ENCODE assay signal across 8 mouse cellular contexts in genomic region chr6:115692963-115693730, GRCm38 (mm10). TPM values are rescaled to one million over a fixed set of nuclear protein-coding genes. Genes with fewer than 3 reads are reported as not detected.
DNase-seq lines count a peak whose midpoint lies in the region; ATAC-seq and TF ChIP-seq lines count a peak whose summit lies in the region.

No protein-coding gene starts in this region.

- H3K9ac ChIP-seq in heart, embryonic 16.5 days (ENCODE audit: low read length) = no peak overlapping the region
- H3K9ac ChIP-seq in MEL (ENCODE audit: control insufficient read depth, low read depth, low read length, poor library complexity, severe bottlenecking) = no peak overlapping the region
- no peak overlapping the region for H3K9ac ChIP-seq in liver, embryonic 14.5 days (replicated peaks)
- H3K9ac ChIP-seq in kidney, embryonic 14.5 days (ENCODE audit: low read depth, low read length) = no peak overlapping the region

- H3K79me2 ChIP-seq in MEL (ENCODE audit: control insufficient read depth, insufficient read depth, low read length, poor library complexity) = no peaks in the 10 kb centered on the region

- H3K27me3 ChIP-seq in heart, embryonic 16.5 days (ENCODE audit: control insufficient read depth, insufficient read depth, low read length) = no peaks in the 10 kb centered on the region
- H3K27me3 ChIP-seq in MEL (ENCODE audit: control insufficient read depth in 1 of 2, insufficient read depth in 2 of 2, low read length in 2 of 2) = peaks cover 0 to 2% of the 10 kb centered on the region in 2 experiments; a peak in 1 of 4 replicates
- H3K27me3 ChIP-seq in liver, embryonic 14.5 days (ENCODE audit: control insufficient read depth, insufficient read depth, low read length) = no peaks in the 10 kb centered on the region
- H3K27me3 ChIP-seq in kidney, embryonic 14.5 days (ENCODE audit: control insufficient read depth, insufficient read depth, low read length) = no peaks in the 10 kb centered on the region

- DNase-seq in heart, adult 8-10 months (ENCODE audit: low spot score) = no peak
- DNase-seq in 3T3-L1 (ENCODE audit: low read depth, low spot score) = peak; percentile 42
- DNase-seq in MEL (ENCODE audit: low read depth, low spot score) = peak; percentile 58
- no peak for DNase-seq in liver, embryonic 14.5 days (ENCODE audit: low read depth in 3 of 3, low spot score in 3 of 3)
- no peak for DNase-seq in gastrocnemius, postnatal 10 days

- TF ChIP-seq CTCF in MEL (IDR thresholded peaks at IDR 0.05 in 2 of 3, conservative IDR thresholded peaks at IDR 0.05 in 1 of 3; ENCODE audit: control insufficient read depth in 1 of 3, insufficient read depth in 1 of 3, low read depth in 2 of 3, low read length in 3 of 3, poor library complexity in 1 of 3, severe bottlenecking in 1 of 3) = peak; percentile 40 to 53 (median 42)
- TF ChIP-seq CTCF in liver, embryonic 14.5 days (IDR thresholded peaks at IDR 0.05; ENCODE audit: low read depth) = peak; percentile 71

- no peak for TF ChIP-seq EP300 in MEL (IDR thresholded peaks at IDR 0.05; ENCODE audit: low read depth in 1 of 2, low read length in 2 of 2)
- TF ChIP-seq EP300 in liver, embryonic 14.5 days (IDR thresholded peaks at IDR 0.05; ENCODE audit: low read depth) = no peak

- TF ChIP-seq POLR2A in MEL (IDR thresholded peaks at IDR 0.05; ENCODE audit: control insufficient read depth in 1 of 2, insufficient read depth in 1 of 2, low read depth in 1 of 2, low read length in 2 of 2, poor library complexity in 1 of 2) = no peak

- no peak for ATAC-seq in heart, embryonic 16.5 days (replicated peaks; ENCODE audit: extremely low read depth, insufficient read depth, low FRiP score)
- ATAC-seq in liver, embryonic 14.5 days (ENCODE audit: insufficient read depth) = no peak
- no peak for ATAC-seq in erythroid progenitor cell, adult 5-6 weeks (replicated peaks; ENCODE audit: low FRiP score, poor library complexity, severe bottlenecking)
- ATAC-seq in kidney, embryonic 14.5 days (ENCODE audit: low FRiP score, low TSS enrichment) = no peak

- peak overlapping the region; percentile 99 for H3K27ac ChIP-seq in heart, embryonic 16.5 days (ENCODE audit: low read length)
- no peak overlapping the region for H3K27ac ChIP-seq in MEL (ENCODE audit: control insufficient read depth, low read depth, low read length)
- H3K27ac ChIP-seq in liver, embryonic 14.5 days = no peak overlapping the region
- H3K27ac ChIP-seq in kidney, embryonic 14.5 days (ENCODE audit: low read depth, low read length) = no peak overlapping the region

- no peak overlapping the region for H3K4me2 ChIP-seq in heart, embryonic 16.5 days (ENCODE audit: low read depth, low read length)
- H3K4me2 ChIP-seq in liver, embryonic 14.5 days (ENCODE audit: low read depth) = no peak overlapping the region
- no peak overlapping the region for H3K4me2 ChIP-seq in kidney, embryonic 14.5 days (replicated peaks; ENCODE audit: low read depth, low read length)

- 0 out of 2 replicates have a peak, but pooled peaks cover 4% of the 10 kb centered on the region for H3K9me3 ChIP-seq in heart, embryonic 16.5 days (replicated peaks; ENCODE audit: control insufficient read depth, low read length)
- no peaks in the 10 kb centered on the region for H3K9me3 ChIP-seq in MEL (replicated peaks; ENCODE audit: insufficient read depth, low read length)
- H3K9me3 ChIP-seq in liver, embryonic 14.5 days (ENCODE audit: control insufficient read depth, low read length) = no peaks in the 10 kb centered on the region
- no peaks in the 10 kb centered on the region for H3K9me3 ChIP-seq in kidney, embryonic 14.5 days (ENCODE audit: control insufficient read depth, low read length)

- WGBS in heart, embryonic 16.5 days = 61% methylated on average over 5 of the region's 5 CpGs
- 38% methylated on average over 5 of the region's 5 CpGs for WGBS in liver, embryonic 14.5 days (ENCODE audit: insufficient replicate concordance)
- 63% methylated on average over 5 of the region's 5 CpGs for WGBS in kidney, embryonic 14.5 days

- no peaks in the 10 kb centered on the region for H3K36me3 ChIP-seq in heart, embryonic 16.5 days (ENCODE audit: control insufficient read depth, insufficient read depth)
- peaks cover 0 to 20% of the 10 kb centered on the region in 2 experiments; a peak in 2 of 4 replicates for H3K36me3 ChIP-seq in MEL (ENCODE audit: control insufficient read depth in 1 of 2, insufficient read depth in 2 of 2, low read length in 2 of 2)
- H3K36me3 ChIP-seq in liver, embryonic 14.5 days (replicated peaks; ENCODE audit: control insufficient read depth, insufficient read depth, low read depth) = no peaks in the 10 kb centered on the region
- no peaks in the 10 kb centered on the region for H3K36me3 ChIP-seq in kidney, embryonic 14.5 days (ENCODE audit: control insufficient read depth, insufficient read depth, low read length)

- H3K4me3 ChIP-seq in heart, embryonic 16.5 days (ENCODE audit: low read length) = no peak overlapping the region
- H3K4me3 ChIP-seq in MEL (ENCODE audit: control insufficient read depth in 1 of 2, insufficient read depth in 1 of 2, low read depth in 2 of 2, low read length in 2 of 2) = no peak overlapping the region
- H3K4me3 ChIP-seq in liver, embryonic 14.5 days (ENCODE audit: insufficient read depth in 1 of 2, low read depth in 2 of 2, low read length in 2 of 2) = no peak overlapping the region
- no peak overlapping the region for H3K4me3 ChIP-seq in kidney, embryonic 14.5 days (ENCODE audit: low read length)

- peaks cover 27% of the 10 kb centered on the region for H3K4me1 ChIP-seq in heart, embryonic 16.5 days (ENCODE audit: control insufficient read depth, insufficient read depth, low read length)
- peaks cover 11 to 24% of the 10 kb centered on the region in 2 experiments for H3K4me1 ChIP-seq in MEL (ENCODE audit: control insufficient read depth in 1 of 2, insufficient read depth in 2 of 2, low read length in 2 of 2)
- H3K4me1 ChIP-seq in liver, embryonic 14.5 days (replicated peaks; ENCODE audit: control insufficient read depth in 2 of 2, insufficient read depth in 2 of 2, low read length in 1 of 2) = 0 out of 4 replicates have a peak, but pooled peaks cover 0 to 2% of the 10 kb centered on the region in 2 experiments
- H3K4me1 ChIP-seq in kidney, embryonic 14.5 days (ENCODE audit: control insufficient read depth, insufficient read depth, low read length) = no peaks in the 10 kb centered on the region

- no peak; the same call in 1 of the 2 replicates for TF ChIP-seq RAD21 in MEL (IDR thresholded peaks at IDR 0.05; ENCODE audit: low read depth, low read length)

TF ChIP-seq in MEL, 35 proteins besides CTCF, POLR2A, EP300 and RAD21:
- TF ChIP-seq GATA1 (IDR thresholded peaks at IDR 0.05; ENCODE audit: low read depth, low read length) (no peak), MXI1 (IDR thresholded peaks at IDR 0.05; ENCODE audit: low read depth, low read length) (no peak), SMC3 (IDR thresholded peaks at IDR 0.05; ENCODE audit: low read depth, low read length) (peak; percentile 24; the same call in 1 of the 2 replicates), MEF2A (IDR thresholded peaks at IDR 0.05; ENCODE audit: extremely low read depth, insufficient replicate concordance, low read depth, low read length, poor library complexity, severe bottlenecking) (no peak)

RNA-seq across cellular contexts. Expression of gene Raf1, which starts 16.7 kb away (rescaled TPM):
- polyA plus RNA-seq in heart, embryonic 16.5 days (2015; fragmentation: Nextera tagmentation; extraction: Ambion mirVana) = 103 and 104 TPM in 2 replicates
- total RNA-seq in heart, adult 8-10 months (2022) = 100 to 1,000 TPM in 3 of 4 experiments, 10 to 100 TPM in 1; 97.6 to 104 (median 102) TPM
- total RNA-seq in MEL (2012; rRNA removed) = 79.3 and 79.7 TPM in 2 replicates
- 10 to 100 TPM in 1 of 2 experiments, not detected in 1; 80.7 TPM for polyA plus RNA-seq in MEL (2012; ENCODE audit: insufficient read depth in 1 of 2, insufficient read length in 2 of 2, low read depth in 1 of 2, low replicate concordance in 2 of 2, missing spikeins in 1 of 2)
- 36.5 and 41.5 TPM in 2 replicates for polyA plus RNA-seq in liver, embryonic 14.5 days (2012; rRNA removed)
- 37.9 and 38.9 TPM in 2 replicates for polyA plus RNA-seq in liver, embryonic 14.5 days (2014; fragmentation: Nextera tagmentation; extraction: Ambion mirVana)
- total RNA-seq in erythroid progenitor cell, adult 5-6 weeks (2015; ENCODE audit: low replicate concordance) = 84.0 and 100 TPM in 2 replicates
- 21.3 and 46.2 TPM in 2 replicates for total RNA-seq in erythroid progenitor cell, adult 5-6 weeks (2017; ENCODE audit: low replicate concordance)
- 100 to 1,000 TPM; 102 to 108 TPM for total RNA-seq in gastrocnemius, postnatal 10 days (2021)
- 85.9 and 125 TPM in 2 replicates for polyA plus RNA-seq in kidney, embryonic 14.5 days (2014; fragmentation: Nextera tagmentation; extraction: Ambion mirVana)

Comparison
In these comparisons a context has a peak if more than half of its experiments do, and no peak if none do; other contexts are left out.
1. DNase-seq: peak in 3T3-L1 (single experiment) and MEL (single experiment); none in heart, adult 8-10 months (single experiment), liver, embryonic 14.5 days (0 of 3) and gastrocnemius, postnatal 10 days (single experiment).